Mouse (Mus musculus) embryo, embryonic 10.5 days (tissue): ENCODE data around the gene Bmp7.
A peak's percentile ranks its signal among the peaks of the same experiment; 100 is the strongest.

Source experiments
- DNase-seq: peaks from one replicate; pipeline ENCODE4 v3.0.0-alpha.2; 2015; ENCODE audit warnings: low spot score

The Bmp7 gene

DNA sequence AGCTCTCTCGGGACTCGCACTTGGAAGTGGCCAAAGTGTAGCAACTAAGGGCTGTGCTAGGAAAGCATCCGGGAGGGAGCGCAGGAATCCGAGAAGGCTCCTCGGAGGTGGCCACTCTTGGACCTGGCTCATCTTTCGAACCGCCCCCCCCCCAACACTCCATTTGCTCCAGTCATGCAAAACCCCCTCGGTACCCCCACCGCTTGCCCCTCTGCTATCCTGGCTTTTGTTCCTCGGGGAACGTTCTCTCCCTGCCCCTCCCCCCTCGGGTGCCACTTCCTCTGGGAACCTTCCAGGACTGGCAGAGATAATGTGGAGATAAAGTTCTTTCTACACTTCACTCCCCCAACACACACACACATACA is 660 bp upstream of the Bmp7 start:
- no peak for DNase-seq

DNA sequence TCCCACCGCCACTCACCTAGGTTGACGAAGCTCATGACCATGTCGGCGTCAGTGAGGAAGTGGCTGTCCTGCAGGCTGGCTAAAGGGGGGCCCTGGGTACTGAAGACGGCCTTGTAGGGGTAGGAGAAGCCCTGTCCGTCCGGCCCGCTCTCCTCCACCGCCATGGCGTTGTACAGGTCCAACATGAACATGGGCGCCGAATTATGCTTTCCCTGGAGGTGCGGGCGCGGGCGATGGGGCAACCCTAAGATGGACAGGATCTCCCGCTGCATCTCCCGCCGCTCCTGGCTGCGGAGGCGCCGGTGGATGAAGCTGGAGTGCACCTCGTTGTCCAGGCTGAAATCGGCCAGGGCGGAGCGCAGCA is 500 bp downstream of the Bmp7 start:
- no peak for DNase-seq

DNA sequence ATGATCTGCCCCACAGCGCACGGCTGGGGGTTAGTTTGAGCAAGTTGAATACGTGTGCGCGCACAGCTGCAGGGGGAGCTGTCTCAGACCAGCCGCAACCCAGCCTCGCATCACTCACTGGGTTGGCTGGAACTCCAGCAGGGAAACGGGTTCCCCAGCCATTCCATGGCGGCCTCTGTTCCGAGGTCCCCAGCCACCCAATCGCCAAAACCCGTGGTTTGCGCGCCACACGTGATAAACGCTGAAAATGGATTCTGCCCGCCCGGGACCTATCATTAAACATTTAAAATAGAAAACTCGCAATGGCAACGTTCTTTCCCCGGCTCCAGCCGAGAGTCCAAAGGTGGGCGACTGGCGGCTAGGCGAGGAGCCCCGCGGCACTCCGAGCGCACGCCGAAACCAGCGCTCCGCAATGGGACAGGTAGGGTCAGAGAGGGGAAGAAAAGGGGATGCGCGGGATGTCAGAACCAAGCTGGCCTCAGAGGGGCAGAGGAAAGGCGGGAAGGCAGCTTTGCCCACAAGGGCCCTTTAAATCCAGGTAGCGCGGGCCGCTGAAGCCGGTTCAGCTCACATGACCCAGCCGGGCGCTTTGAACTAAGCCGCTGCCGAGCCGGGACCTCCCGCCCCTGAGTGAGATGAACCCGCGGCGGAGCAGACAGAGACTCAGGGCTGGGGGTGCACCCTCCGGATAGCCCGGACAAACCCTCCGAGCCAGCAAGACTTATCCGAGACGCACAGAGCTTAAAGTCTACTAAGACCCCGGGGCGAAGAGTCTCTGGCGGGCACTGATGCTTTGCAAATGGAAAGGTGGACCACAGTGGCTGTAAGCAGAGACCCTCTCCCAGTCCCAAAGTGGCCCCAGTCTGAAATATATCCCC is 1.1 kb downstream of the Bmp7 start:
- peak; percentile 66 for DNase-seq

DNA sequence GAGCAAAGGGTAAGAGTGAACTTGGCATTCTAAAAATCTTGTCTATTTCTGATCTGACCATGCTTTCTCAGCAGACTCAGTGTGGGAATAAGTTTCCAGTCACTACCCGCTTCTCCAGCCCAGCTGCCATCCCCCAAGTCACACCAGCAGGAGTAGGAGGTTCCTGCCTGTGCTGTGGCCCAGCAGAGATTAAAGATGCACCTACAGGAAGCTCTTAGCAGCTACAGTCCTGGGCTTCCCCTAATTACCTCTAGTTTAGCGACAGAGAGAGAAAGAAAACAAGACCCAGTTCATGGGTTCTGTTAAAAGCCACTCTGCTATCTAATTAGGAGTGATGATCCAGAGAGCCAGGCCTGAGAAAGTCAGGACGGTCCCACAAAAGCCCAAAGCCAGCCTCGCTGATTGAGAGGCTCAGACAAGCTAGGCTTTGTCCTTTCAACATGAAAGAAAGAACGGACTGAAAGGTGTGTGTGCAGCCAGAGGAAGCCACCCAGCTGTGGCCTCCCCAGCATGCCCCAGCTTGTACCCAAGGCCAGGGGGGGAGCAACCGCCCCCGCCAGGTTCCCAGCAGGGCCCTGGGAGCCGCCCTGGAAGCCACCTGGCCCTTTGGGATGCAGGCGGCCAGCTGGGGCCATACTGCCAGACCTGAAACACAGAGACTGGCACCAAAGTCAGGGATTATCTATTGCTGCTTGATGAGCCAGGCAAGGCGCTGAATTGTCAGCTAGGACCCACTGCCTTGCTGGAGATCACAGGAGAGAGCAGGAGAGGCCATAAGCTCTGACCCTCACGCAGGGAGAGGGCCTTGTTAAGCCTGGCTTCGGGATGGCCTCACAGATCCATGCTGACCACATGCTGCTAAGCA is 2.6 kb downstream of the Bmp7 start:
- DNase-seq, result peak; percentile 39

DNA sequence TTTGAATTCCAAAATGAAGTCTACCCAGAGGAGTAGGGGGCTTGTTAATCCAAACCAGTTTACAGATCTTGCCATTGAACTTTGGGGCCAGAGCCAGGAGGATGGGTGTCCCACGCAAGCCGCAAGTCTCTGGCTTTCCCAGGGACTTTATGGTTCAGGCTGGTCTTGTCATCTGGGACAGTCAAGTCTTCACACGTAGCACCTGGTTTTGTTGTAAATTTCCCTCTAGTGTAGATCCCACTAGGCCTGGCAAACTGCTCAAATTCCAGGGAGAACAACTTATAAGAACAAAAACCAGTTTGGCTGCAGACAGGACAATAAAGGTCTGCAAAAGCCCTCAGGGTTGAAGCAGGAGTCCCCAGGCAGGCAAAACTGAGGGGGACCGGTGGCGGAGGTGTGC is 3.3 kb downstream of the Bmp7 start:
- no peak for DNase-seq

DNA sequence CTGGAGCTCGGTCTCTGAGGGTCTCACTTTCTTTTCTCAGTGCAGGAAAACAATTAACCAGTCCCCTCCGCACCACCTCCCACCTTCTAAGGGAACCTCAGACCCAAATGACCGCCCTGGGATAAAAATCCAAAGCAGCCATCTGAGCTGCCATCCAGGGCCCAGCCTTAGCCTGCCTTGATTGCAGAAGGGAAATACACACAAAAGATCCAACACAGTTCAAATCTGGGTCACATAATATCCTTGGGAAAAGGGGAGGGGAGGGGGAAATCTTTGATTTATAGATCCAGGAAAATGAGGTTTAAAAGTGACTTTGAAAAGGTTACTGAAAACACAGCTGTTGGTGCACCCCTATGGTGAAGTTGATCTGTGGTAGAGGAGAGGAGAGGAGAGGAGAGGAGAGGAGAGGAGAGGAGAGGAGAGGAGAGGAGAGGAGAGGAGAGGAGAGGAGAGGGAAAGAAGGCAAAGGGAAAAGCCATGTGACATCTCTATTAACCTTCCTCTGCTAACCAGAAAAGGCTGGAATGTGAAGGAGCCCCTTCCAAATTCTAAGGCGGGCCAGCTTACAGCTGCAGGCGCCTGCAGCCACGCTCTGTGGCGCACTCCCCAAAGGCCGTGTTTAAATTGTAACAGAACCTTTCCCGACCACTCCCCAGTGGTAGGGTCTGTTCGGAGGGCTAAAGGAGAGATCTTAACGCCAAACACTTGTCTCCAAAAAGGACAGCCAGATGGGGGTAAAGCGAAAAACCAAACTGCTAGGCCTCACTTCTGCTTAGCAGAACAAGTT is 4.2 kb downstream of the Bmp7 start:
- peak; percentile 58 for DNase-seq

DNA sequence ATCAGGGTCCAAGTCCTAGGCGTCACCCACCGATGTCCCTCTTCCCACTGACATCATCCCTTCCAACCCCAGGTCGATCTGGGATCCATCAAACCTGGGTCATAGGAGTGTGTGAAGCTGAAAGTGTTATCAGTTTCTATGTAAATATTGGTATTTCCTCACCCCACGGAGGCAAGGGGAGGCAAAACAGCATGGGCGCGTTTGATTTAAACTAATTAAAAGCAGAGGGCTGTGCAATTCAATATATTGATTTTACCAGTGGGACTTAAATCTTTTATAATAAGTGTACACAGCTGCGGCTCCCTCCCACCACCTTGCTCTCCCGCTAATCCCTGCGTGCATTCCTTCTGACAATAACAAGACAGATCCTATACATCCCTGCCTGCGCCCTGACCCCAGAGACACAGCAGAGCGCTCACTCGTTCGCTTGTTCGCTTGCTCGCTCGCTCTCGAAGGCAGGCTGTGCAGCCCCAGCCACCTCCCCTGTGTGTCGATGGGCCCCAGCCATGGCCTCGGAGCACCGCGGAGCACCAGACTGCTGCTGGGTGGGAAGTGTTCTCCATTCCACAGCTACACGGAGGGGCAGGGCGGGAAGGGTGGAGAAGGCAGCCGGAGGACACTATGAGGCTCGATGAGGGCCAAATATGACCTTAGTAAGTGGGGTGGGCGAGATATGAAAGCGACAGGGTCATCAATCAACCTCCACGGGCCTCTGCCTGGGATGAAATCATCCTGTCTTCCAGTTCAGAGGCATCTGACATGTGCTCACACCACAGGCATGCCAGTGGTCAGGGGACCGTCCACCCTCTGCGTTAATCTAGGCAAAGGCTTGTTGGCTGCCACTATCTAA is 5.0 kb downstream of the Bmp7 start:
- peak; percentile 78 for DNase-seq

DNA sequence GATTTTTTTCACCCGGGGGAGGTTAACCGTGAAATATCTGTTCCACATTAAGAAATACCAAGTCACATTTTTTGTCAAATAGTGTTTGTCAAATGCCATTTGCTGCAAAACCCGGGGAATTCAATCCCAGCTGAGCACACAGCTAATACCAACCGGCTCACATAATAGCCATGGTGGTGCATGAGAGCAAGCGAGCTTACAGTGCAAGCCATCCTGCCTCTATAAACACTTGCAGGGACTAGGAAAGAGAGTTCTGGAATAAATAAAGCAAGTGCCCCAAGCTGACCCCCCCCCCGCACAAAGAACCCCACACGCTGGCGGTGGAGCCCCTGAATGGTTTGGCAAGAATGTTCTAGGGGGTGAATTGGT is 5.7 kb downstream of the Bmp7 start:
- no peak for DNase-seq

DNA sequence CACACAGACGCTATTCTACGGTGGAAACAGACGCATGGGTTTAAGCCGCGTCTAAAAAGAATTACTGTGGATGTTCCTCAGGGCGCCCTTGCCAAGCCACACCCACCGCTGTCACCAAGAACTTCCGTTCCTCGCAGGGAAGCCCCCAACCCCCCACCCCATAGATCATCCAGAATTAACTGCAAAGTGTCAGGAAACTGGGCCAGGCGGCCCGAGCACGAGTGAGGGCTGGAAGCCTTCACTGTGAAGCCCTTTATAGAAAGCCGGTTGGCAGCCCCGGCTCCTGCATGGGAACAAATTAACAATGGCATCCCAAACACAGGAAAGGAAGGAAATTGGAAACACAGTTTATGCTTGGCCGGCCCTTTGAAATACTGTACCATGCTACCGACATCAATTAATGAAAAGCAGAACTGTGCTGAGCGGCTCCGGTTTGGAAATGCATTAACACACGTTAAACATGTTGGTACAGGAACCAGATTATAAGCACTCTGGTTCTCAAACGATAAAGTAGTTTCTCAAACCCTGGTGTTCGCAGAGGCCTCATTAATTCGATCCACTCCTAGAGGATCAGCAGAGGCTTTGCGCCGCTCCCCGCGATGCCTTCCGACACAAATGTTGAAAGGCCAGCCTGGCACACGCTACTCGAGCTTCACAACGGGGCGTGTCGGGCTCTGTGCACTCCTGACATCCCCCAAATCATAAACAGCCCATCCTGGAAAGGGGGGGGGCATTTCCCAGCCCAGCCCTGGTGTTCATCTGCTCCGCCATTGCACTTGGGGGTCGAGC is 6.3 kb downstream of the Bmp7 start:
- peak; percentile 78 for DNase-seq

DNA sequence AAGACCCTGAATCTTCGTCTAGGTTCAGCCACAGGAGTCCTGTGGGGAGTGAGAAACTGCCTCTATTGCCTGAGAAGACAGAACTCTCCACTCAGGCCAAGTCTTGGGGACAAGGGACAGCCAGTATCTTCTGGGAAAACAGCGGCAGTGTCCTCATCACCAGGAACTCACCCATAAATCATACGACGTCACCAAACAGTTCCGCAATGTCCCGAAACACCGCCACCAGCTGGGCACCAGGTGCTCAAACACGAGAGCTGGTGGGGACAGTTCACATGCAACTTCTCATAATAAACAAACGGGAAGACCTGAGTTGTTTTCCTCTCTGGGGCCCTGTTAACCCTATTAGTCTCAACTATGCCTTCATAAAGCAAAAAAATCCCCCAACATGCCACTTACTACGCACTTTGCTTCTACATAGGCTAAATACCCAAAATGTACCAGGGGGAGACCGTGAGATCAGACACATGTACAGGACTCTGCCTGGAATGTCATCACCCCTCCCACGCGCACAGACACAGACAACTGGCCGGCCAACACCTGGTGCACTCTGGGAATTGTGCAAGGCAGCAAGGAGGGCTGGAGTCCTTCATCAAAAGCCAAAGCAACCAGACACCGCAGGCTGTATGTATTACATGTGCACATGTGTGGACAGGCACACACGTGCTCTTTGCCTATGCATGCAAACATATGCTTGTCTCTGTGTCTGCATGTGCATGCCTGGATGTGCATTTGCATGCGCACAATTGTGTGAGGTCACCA is 8.8 kb downstream of the Bmp7 start:
- no peak for DNase-seq

DNA sequence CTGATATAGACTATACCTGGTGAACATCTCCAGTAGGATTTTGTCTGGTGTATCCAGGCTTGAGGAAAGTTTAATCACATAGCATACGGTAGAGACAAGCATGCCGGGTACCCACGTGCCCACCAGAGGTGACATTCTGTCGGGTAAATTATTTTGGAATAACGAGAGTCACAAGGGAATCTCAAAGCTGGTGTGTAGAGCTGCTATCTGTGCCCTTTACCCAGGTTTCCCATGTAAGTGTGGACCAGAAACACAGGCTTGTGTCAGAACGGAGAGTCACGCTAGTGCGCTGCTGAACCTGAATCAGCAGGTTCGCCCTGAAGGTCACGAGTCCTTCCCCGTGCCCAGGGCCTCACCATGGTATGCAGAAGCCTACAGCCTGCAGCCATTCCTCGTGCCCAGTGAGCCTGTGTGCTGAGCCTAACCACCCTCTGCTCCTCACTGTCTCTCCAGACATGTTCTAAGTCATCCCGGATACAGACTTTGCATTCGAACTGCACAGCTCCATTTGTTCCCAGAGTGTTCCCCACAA is 10.2 kb downstream of the Bmp7 start:
- DNase-seq, result no peak

DNA sequence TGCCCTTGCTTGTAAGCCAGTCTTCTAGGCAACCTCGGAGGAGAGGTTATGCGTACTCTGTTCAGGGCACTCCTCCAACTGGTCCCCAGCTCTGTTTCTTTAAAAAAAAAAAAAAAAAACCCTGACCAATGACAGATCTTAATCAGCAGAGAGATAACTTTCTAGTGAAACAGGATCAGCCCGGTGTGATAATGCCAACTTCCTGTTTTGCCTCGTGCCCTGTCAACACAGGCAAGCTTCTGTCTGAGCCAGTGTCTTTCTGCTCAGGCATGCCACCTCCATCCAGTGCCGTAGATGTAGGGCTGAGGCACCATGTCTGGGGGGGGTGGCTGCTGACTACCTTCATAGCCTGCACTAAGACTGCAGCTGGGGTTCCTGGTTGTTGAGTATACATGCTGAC is 12.5 kb downstream of the Bmp7 start:
- DNase-seq, result no peak

DNA sequence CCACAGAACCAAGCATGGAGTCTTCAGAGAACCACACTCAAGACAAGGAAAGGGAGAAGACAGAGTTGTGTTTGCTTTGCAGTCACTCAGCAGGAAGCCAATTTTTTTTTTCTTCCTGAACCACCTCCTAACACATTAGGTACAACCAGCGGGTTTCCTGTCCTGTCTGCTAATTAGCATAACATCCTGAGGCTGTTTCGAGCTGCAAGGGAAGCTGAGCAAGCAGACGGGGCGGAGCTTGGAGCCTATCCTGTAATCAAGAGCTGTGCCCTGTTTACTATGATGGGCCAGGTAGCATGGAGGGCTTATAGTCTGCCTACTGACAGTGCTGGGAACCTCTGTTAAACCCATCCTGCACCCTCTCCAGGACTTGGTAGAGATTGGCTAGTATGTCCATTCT is 13.8 kb downstream of the Bmp7 start:
- no peak for DNase-seq

DNA sequence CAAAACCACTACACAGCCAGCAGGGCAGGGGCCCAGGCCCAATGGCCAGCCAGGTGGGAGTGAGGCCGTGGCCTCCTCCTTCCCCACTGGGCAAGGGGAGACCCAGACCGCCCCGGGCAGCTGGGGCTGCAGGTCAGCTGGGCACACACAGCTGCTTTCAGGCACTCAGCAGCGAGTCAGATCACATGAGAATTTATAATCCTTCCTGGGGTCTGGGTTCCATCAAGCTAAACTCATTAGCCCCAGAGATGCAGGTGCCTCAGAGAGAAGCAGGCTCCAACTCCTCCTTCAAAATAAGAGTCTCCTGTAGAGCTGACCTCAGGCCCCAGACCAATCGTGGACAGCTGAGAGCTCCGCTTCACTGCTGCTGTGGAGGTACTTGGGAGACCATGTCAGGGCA is 15.2 kb downstream of the Bmp7 start:
- peak; percentile 78 for DNase-seq

DNA sequence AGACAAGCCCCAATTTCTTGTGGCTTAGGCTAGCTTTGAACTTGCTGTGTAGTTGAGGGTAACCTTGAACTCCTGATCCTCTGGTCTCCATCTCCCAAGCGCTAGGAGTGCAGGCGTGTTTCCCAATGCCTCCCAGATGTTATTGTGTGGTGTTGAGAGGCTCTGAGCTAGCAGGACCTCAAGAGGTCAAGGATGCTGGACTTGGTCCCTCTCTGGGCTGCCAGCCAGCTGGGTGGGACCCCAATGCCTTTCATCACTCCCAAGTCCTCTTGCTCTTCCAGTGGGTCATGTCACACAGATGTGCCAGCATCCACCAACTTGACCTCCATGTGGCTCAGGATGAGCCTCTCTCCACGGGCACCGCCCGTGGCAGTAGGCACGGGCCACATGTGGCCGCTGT is 16.9 kb downstream of the Bmp7 start:
- DNase-seq, result no peak

DNA sequence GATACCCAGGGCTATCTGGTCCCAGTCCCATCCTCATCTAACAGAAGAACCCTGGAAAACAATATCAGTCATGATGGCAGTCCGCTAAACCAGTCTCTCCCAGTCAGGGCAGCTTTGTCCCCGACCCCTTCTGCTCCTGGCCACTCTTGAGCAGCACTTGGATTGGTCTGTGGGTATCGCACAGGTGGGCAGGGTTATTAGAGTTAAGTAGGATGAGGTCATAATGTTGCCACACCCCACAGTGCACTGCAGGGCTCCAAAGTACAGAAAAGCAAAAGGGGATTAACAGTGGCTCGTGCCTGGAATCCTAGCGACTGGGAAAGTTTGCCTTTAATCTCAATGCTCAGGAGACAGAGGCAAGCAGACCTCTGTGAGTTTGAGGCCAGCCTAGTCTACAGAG is 17.5 kb downstream of the Bmp7 start:
- DNase-seq, result no peak

DNA sequence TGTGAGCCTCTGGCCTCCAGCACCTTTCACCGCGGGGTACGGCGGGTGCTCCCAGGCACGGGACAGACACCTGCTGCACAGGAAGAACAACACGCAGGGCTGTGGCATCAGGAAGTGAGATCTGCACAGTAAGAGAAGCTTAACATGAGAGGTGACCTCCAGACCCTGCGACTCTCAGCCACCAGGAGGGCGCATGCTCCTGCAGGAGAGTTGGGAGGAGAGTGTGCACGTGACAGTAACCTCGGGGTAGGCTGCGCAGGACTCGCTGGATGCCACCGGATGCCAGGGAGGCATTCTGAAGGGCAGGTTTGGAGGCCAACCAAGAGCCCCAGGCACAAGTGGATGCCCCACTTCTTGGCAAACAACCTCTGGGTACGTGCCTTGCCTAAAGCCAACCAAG is 26.1 kb downstream of the Bmp7 start:
- no peak for DNase-seq

DNA sequence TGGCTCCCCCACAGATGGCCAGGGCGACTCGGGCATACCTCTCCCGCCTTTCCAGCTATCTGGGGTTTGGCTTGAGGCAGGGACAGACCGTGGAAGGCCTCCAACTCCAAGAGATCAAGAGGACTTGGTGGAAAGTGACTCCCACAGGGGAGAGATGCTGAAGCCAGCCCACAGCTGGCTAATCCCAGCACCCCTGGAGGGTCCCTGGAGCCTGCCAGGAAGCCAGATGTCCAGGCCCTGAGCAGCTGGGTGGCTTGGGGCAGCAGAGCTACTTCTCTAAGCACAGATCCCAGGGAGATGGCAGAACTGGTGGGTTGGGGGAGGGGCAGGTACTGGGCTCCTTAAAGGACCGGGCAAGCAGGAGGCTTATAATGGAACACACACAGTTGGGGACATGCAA is 28.4 kb downstream of the Bmp7 start:
- DNase-seq, result no peak

DNA sequence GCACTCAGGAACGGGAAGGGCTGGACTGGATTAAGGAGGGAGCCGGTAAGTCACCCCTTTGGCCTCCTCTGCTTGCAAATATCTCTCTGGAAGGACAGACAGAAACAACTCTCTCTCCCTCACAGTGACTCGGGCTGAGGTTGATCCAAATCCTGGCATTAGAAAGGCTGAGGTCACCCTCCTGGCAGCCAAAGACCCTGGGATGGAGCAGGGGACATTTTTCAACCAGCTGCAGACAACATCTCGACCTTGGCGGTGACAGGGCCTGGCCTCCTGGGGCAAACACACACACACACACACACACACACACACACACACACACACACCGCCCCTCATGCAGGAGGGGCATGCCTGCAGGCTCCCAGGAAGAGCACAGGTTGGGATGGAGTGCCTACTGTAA is 29.0 kb downstream of the Bmp7 start:
- no peak for DNase-seq

DNA sequence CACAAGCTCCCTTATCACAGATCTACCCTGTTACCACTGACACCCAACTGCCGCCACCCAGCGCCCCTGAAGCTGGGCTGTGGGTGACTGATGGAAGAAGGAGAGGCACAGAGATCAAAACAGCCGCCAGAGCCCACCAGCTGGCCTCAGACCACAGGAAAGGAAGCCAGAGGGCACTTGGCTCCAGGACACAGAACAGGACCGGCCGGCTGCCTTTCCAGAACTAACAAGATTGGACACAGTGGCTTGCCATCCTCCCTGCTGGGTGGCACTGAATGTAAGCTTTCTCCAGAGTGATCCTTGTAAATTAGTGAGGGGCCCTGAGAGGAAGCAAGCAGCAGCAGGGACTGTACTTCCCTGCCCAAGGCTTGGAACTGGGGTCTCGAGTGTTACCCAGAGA is 30.7 kb downstream of the Bmp7 start:
- no peak for DNase-seq
